Mouse (Mus musculus): ENCODE measurements around the gene Vangl2. TPM values are rescaled to one million over a fixed set of nuclear protein-coding genes. Genes with fewer than 3 reads are reported as not detected.

Gene Vangl2
- polyA plus RNA-seq, 1 experiment from 2014 or later: 60.4 TPM

GRCm38 (mm10) chr1:171994918-171995715, 33.1 kb downstream of the Vangl2 start:
- Histone ChIP-seq H3K27me3 (no peaks in the 10 kb centered on the region), H3K4me1 (no peaks in the 10 kb centered on the region), H3K9me3 (replicated peaks) (no peaks in the 10 kb centered on the region), H3K36me3 (peaks cover 8% of the 10 kb centered on the region; the same call in 1 of the 2 replicates), H3K4me3 (no peak overlapping the region), H3K9ac (no peak overlapping the region), H3K27ac (no peak overlapping the region), H3K4me2 (replicated peaks) (no peak overlapping the region)
- ATAC-seq (ENCODE audit: low FRiP score): no peak
- WGBS: 87% methylated on average over 11 of the region's 11 CpGs

DNA sequence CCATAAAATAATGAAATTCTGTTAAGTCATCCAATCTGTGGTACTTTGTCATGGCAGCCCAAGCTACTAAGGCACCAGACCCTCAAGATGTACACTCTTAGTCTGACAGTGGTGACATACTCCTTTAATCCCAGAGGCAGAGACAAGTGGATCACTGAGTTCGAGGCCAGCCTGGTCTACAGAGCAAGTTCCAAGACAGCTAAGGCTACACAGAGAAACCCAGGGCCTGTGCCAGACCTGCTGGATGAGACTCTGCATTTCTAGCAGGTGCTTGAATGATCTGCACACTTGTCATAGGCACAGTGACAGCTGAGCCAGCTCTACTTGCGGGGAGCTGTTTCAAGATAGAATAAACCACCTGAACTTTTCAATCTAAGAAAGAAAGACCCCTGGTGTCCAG, 33.7 kb downstream of the Vangl2 start:
- Histone ChIP-seq H3K4me1 (no peaks in the 10 kb centered on the region), H3K9ac (no peak overlapping the region), H3K4me3 (no peak overlapping the region), H3K4me2 (replicated peaks) (no peak overlapping the region), H3K9me3 (replicated peaks) (no peaks in the 10 kb centered on the region), H3K36me3 (0 out of 2 replicates have a peak, but pooled peaks cover 4% of the 10 kb centered on the region), H3K27me3 (no peaks in the 10 kb centered on the region), H3K27ac (no peak overlapping the region)
- WGBS: 86% methylated on average over 2 of the region's 2 CpGs
- ATAC-seq (ENCODE audit: low FRiP score): no peak

DNA sequence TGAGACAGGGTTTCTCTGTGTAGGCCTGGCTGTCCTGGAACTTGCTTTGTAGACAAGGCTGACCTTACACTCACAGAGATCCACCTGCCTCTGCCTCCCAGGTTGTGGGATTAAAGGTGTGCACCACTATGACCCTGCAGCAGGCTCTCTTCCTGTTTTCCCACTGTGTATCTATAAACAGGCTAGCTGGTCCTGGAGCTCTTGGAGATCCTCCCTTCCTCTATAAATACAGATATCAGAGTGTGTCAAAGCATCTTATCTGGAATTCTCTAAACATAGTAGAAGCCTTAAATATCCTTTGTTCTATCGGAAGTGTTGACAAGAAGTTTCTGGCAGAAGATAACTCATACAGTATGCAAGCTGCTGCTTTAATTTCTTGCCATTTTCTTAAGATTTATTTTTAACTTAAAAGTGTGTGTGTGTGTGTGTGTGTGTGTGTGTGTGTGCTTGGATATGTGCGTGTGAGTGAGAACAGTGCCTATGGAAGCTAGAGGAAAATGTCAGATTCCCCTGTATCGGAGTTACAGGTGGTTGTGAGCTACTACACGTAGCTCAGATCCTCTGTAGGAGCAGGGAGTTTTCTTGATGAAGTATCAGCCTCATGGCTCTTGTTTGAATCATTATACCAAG, 35.2 kb downstream of the Vangl2 start:
- 84% methylated on average over 4 of the region's 4 CpGs for WGBS
- no peak for ATAC-seq (ENCODE audit: low FRiP score)
- H3K27ac ChIP-seq: no peak overlapping the region

GRCm38 (mm10) chr1:171991883-171992282, 36.4 kb downstream of the Vangl2 start:
- Histone ChIP-seq H3K27me3 (no peaks in the 10 kb centered on the region), H3K9me3 (replicated peaks) (peaks cover 5% of the 10 kb centered on the region), H3K9ac (no peak overlapping the region), H3K27ac (no peak overlapping the region), H3K4me1 (no peaks in the 10 kb centered on the region), H3K4me2 (replicated peaks) (no peak overlapping the region), H3K4me3 (no peak overlapping the region), H3K36me3 (no peaks in the 10 kb centered on the region)
- no peak for ATAC-seq (ENCODE audit: low FRiP score)
- 90% methylated on average over 2 of the region's 2 CpGs for WGBS

More for the DNA sequence above, 35.2 kb downstream of the Vangl2 start:
- Histone ChIP-seq H3K4me3 (no peak overlapping the region), H3K36me3 (no peaks in the 10 kb centered on the region), H3K4me2 (replicated peaks) (no peak overlapping the region), H3K9me3 (replicated peaks) (peaks cover 4% of the 10 kb centered on the region), H3K9ac (no peak overlapping the region), H3K4me1 (no peaks in the 10 kb centered on the region), H3K27me3 (no peaks in the 10 kb centered on the region)

DNA sequence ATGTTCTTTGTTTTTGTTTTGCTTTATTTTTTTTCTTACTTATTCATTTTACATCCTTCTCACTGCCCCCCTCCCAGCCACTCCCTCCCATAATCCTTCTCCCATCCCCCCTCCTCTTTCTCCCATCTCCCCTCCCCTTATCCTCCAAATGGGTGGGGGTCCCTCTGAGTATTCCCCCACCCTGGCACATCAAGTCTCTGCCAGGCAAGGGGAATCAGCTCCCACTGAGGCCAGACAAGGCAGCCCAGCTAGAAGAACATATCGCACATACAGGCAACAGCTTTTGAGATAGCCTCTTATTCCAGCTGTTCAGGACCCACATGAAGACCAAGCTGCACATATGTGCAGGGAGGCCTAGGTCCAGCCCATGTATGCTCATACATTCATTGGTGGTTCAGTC, 44.1 kb downstream of the Vangl2 start:
- Histone ChIP-seq H3K4me1 (no peaks in the 10 kb centered on the region), H3K27ac (no peak overlapping the region), H3K4me3 (no peak overlapping the region), H3K9ac (no peak overlapping the region), H3K36me3 (no peaks in the 10 kb centered on the region), H3K27me3 (no peaks in the 10 kb centered on the region), H3K4me2 (replicated peaks) (no peak overlapping the region), H3K9me3 (replicated peaks) (peaks cover 5% of the 10 kb centered on the region)
- no peak for ATAC-seq (ENCODE audit: low FRiP score)
- WGBS: 93% methylated on average over 1 of the region's 1 CpGs

DNA sequence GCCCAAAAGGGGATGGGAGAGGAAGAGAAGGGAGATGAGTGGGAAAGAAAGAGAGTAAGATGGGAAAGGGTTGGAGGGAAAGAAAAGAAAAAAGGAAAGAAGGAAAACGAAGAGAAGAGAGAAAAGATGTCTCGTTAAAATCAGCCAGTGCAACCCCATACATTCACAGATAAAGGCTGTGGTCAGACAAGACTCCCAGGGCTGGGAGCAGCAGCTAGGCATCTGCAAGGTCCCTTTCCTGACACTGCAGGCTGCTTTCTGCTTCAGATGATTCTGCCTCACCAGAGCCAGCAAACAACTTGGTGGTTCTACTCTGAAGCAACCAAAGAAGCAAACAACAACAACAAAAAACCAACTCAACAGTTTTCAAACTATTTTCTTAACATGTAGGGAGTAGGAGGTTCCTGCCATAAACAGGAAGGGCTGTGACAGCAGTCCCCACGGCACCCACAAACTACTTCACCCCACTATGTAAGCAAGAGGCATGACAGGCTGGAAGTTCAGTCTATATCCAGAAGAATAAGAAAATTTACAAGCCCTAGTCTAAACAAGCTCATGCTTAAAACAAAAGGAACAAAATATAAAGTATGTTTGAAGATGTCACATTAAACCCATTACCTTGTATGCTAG, 44.8 kb downstream of the Vangl2 start:
- no peak overlapping the region for H3K27ac ChIP-seq
- 67% methylated on average over 3 of the region's 3 CpGs for WGBS
- H3K9ac ChIP-seq: no peak overlapping the region

GRCm38 (mm10) chr1:171982740-171983139, 45.5 kb downstream of the Vangl2 start:
- no peak for ATAC-seq (ENCODE audit: low FRiP score)
- Histone ChIP-seq H3K27ac (no peak overlapping the region), H3K9me3 (replicated peaks) (no peaks in the 10 kb centered on the region), H3K27me3 (no peaks in the 10 kb centered on the region), H3K4me1 (no peaks in the 10 kb centered on the region), H3K4me3 (no peak overlapping the region), H3K36me3 (no peaks in the 10 kb centered on the region), H3K4me2 (replicated peaks) (no peak overlapping the region), H3K9ac (no peak overlapping the region)
- 77% methylated on average over 4 of the region's 4 CpGs for WGBS

More for the DNA sequence above, 44.8 kb downstream of the Vangl2 start:
- no peaks in the 10 kb centered on the region for H3K36me3 ChIP-seq
- H3K4me2 ChIP-seq (replicated peaks): no peak overlapping the region
- H3K4me1 ChIP-seq: no peaks in the 10 kb centered on the region
- no peak for ATAC-seq (ENCODE audit: low FRiP score)
- H3K27me3 ChIP-seq: no peaks in the 10 kb centered on the region
- peaks cover 5% of the 10 kb centered on the region for H3K9me3 ChIP-seq (replicated peaks)
- no peak overlapping the region for H3K4me3 ChIP-seq

GRCm38 (mm10) chr1:171982170-171982569, 46.1 kb downstream of the Vangl2 start:
- no peak overlapping the region for H3K27ac ChIP-seq
- no peaks in the 10 kb centered on the region for H3K9me3 ChIP-seq (replicated peaks)
- H3K4me3 ChIP-seq: no peak overlapping the region
- no peaks in the 10 kb centered on the region for H3K4me1 ChIP-seq
- ATAC-seq (ENCODE audit: low FRiP score): no peak
- H3K9ac ChIP-seq: no peak overlapping the region
- 63% methylated on average over 5 of the region's 5 CpGs for WGBS
- H3K27me3 ChIP-seq: no peaks in the 10 kb centered on the region
- no peaks in the 10 kb centered on the region for H3K36me3 ChIP-seq
- H3K4me2 ChIP-seq (replicated peaks): no peak overlapping the region

GRCm38 (mm10) chr1:171979969-171980730, 48.1 kb downstream of the Vangl2 start:
- H3K4me1 ChIP-seq: no peaks in the 10 kb centered on the region
- H3K27ac ChIP-seq: no peak overlapping the region
- ATAC-seq (ENCODE audit: low FRiP score): peak; percentile 61; the same call in 1 of the 2 replicates
- no peaks in the 10 kb centered on the region for H3K36me3 ChIP-seq
- no peak overlapping the region for H3K4me2 ChIP-seq (replicated peaks)
- WGBS: 74% methylated on average over 13 of the region's 13 CpGs
- no peaks in the 10 kb centered on the region for H3K27me3 ChIP-seq
- no peak overlapping the region for H3K9ac ChIP-seq
- H3K4me3 ChIP-seq: no peak overlapping the region
- H3K9me3 ChIP-seq (replicated peaks): no peaks in the 10 kb centered on the region

DNA sequence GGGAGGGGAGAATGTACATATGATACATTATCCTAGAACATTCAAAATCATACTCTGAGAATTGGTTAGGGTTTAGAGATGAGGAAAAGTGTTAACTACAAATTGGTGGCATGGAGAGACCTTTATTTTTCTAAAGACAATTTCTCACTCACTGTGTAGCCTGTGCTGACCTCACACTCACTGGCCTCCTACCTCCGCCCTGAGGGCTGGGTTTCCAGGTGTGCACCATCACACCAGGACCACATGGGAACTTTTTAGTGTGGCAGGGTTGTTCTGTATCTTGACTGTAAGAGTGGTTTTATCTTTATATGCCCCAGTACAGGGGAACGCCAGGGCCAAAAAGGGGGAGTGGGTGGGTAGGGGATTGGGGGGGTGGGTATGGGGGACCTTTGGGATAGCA, 50.4 kb downstream of the Vangl2 start:
- no peaks in the 10 kb centered on the region for H3K9me3 ChIP-seq (replicated peaks)
- 97% methylated on average over 2 of the region's 2 CpGs for WGBS
- no peak overlapping the region for H3K4me2 ChIP-seq (replicated peaks)

DNA sequence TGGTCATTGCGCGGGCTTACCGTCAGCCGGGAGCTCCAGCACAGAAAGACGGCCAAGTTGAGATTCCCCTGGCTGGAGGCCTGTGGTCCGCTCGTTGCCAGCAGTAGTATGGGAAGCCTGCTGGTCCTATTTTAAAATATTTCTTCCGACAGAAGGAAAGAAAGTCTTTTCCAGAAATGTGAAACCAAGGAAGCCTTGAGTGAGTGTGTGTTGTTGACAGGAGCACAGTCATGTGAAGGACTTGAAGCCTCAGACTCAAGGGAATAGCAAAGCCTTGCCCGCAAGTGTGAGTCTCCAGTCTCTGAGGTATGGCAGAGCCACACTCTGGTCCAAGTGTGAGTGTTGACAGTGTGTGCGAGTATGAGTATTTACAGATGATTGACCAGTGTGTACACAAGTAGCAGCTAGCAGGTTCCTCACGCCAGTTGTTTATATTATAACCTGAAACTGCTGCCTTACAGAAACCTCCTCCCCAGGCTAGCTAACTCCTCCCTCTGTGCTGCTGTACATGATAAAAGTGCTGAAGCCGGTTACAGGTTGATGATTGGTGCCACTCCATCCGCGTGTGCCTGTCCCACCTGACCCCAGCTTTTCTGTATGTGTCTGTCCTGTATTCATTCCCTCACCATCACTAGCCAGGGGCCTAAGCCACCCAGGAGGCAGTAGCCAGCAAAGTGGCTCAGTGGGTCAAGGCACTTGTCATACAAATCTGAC, 51.3 kb downstream of the Vangl2 start:
- Histone ChIP-seq H3K4me3 (no peak overlapping the region), H3K9ac (no peak overlapping the region), H3K27ac (no peak overlapping the region), H3K36me3 (no peaks in the 10 kb centered on the region), H3K4me1 (no peaks in the 10 kb centered on the region), H3K9me3 (replicated peaks) (no peaks in the 10 kb centered on the region), H3K4me2 (replicated peaks) (no peak overlapping the region), H3K27me3 (no peaks in the 10 kb centered on the region)
- WGBS: 93% methylated on average over 14 of the region's 14 CpGs
- ATAC-seq (ENCODE audit: low FRiP score): no peak

More for the DNA sequence above, 50.4 kb downstream of the Vangl2 start:
- H3K4me3 ChIP-seq: no peak overlapping the region
- H3K36me3 ChIP-seq: no peaks in the 10 kb centered on the region
- H3K27me3 ChIP-seq: no peaks in the 10 kb centered on the region
- no peak overlapping the region for H3K9ac ChIP-seq
- H3K27ac ChIP-seq: no peak overlapping the region
- ATAC-seq (ENCODE audit: low FRiP score): no peak
- no peaks in the 10 kb centered on the region for H3K4me1 ChIP-seq
